Mouse (Mus musculus): ENCODE results near the gene Nde1.

- TF ChIP-seq POLR2A (IDR thresholded peaks at IDR 0.05; ENCODE audit: borderline replicate concordance, insufficient read depth, low read length) (no peak), CTCF (IDR thresholded peaks at IDR 0.05; ENCODE audit: borderline replicate concordance, insufficient read depth, low read depth, low read length) (no peak)
These were observed 31.3 kb downstream of the Nde1 start for GRCm38 (mm10) chr16:14194164-14194950.
